Mouse (Mus musculus) midbrain, postnatal 0 days (tissue): Measurements from ENCODE around the gene Plekhg2. TPM values are rescaled to one million over a fixed set of nuclear protein-coding genes. Genes with fewer than 3 reads are reported as not detected.
A peak's percentile ranks its signal among the peaks of the same experiment; 100 is the strongest.

ENCODE experiments used
- ATAC-seq: fragments of 200-750 bp; cut with Nextera tagmentation; 2 replicates; pipeline ENCODE4 v1.8.0; 2017; ENCODE audit warnings: moderate number of reproducible peaks, mild to moderate bottlenecking, moderate TSS enrichment, moderate library complexity; ENCODE audit not compliant: low FRiP score
- DNase-seq: peaks from one replicate; pipeline ENCODE4 v3.0.0-alpha.2; 2015; ENCODE audit warnings: low spot score
- H3K27ac ChIP-seq: fragments of 300-500 bp; sonication (generic); 2 replicates; pipeline ENCODE4 v1.5.1; 2014; ENCODE audit warnings: low read depth, mild to moderate bottlenecking, low read length, mixed read lengths
- H3K27me3 ChIP-seq: fragments of 300-500 bp; sonication (generic); 2 replicates; pipeline ENCODE4 v1.6.1; 2014; ENCODE audit warnings: low read length, control low read depth, mixed read lengths; ENCODE audit not compliant: insufficient read depth
- H3K36me3 ChIP-seq: fragments of 300-500 bp; sonication (generic); 2 replicates; pipeline ENCODE4 v1.6.1; 2014; ENCODE audit warnings: low read length, control low read depth, mixed read lengths; ENCODE audit not compliant: insufficient read depth
- H3K4me1 ChIP-seq: fragments of 300-500 bp; sonication (generic); 2 replicates; pipeline ENCODE4 v1.6.1; 2014; ENCODE audit warnings: mild to moderate bottlenecking, control low read depth, antibody characterized with exemption, low read length, mixed read lengths; ENCODE audit not compliant: insufficient read depth
- H3K4me2 ChIP-seq: fragments of 300-500 bp; sonication (generic); 2 replicates; pipeline ENCODE4 v1.6.1; 2014; ENCODE audit warnings: low read depth, mild to moderate bottlenecking, low read length, mixed read lengths; ENCODE audit not compliant: poor library complexity, severe bottlenecking
- H3K4me3 ChIP-seq: fragments of 300-500 bp; sonication (generic); 2 replicates; pipeline ENCODE4 v1.5.1; 2014; ENCODE audit warnings: low read depth, mild to moderate bottlenecking, low read length, moderate library complexity
- H3K9ac ChIP-seq: fragments of 300-500 bp; sonication (generic); replicated peaks from 2 replicates; pipeline ENCODE4 v1.6.1; 2014; ENCODE audit warnings: mild to moderate bottlenecking, low read length, moderate library complexity, mixed read lengths; ENCODE audit not compliant: poor library complexity, severe bottlenecking
- H3K9me3 ChIP-seq: fragments of 300-500 bp; sonication (generic); 2 replicates; pipeline ENCODE4 v1.6.1; 2016; ENCODE audit warnings: low read length, control low read depth
- CTCF ChIP-seq: IDR thresholded peaks from 2 replicates; pipeline ENCODE4 v1.5.1; 2016; ENCODE audit warnings: antibody characterized with exemption, mild to moderate bottlenecking
- WGBS: fragments of 180-500 bp; shearing (Covaris S2); extraction: QIAGEN DNeasy Blood & Tissue Kit; methylation state at CpG from one replicate; pipeline ENCODE4 v1.1.7; 2014; 5-methylcytosine and 5-hydroxymethylcytosine counted together
- polyA plus RNA-seq: library from polyadenylated mRNA; unstranded; fragments of >200 nt; fragmentation: Nextera tagmentation; extraction: Ambion mirVana; gene quantifications from 2 replicates; pipeline ENCODE4 v1.2.1, GENCODE M21; 2015
- total RNA-seq: library from RNA; depleted of rRNA; stranded (reverse); fragments of >200 nt; gene quantifications from 2 replicates; pipeline ENCODE4 v1.2.3, GENCODE M21; 2014

Gene Plekhg2
- total and polyA plus RNA-seq, 2 experiments from 2014 or later, result 7.9 to 19.4 TPM

GRCm38 (mm10) chr7:28378066-28378690 is 5.8 kb upstream of the Plekhg2 start:
- H3K4me1 ChIP-seq, result peaks cover 8% of the 10 kb centered on the region; the same call in 1 of the 2 replicates
- no peaks in the 10 kb centered on the region for H3K36me3 ChIP-seq
- WGBS, result 51% methylated on average over 32 of the region's 32 CpGs
- H3K4me2 ChIP-seq, result peak overlapping the region; percentile 76
- ATAC-seq (no peak), DNase-seq (no peak)
- H3K4me3 ChIP-seq, result peak overlapping the region; percentile 49
- H3K9ac ChIP-seq, result peak overlapping the region; percentile 60
- no peaks in the 10 kb centered on the region for H3K27me3 ChIP-seq
- H3K9me3 ChIP-seq, result no peaks in the 10 kb centered on the region
- 0 out of 2 replicates have a peak overlapping the region, but pooled peaks have one; percentile 47 for H3K27ac ChIP-seq
- TF ChIP-seq CTCF, result no peak

GRCm38 (mm10) chr7:28377190-28378065 is 5.0 kb upstream of the Plekhg2 start:
- Histone ChIP-seq H3K4me2 (peak overlapping the region; percentile 76), H3K4me3 (peak overlapping the region; percentile 16; the same call in 1 of the 2 replicates), H3K9me3 (no peaks in the 10 kb centered on the region), H3K27me3 (no peaks in the 10 kb centered on the region), H3K36me3 (no peaks in the 10 kb centered on the region), H3K27ac (no peak overlapping the region), H3K4me1 (peaks cover 8% of the 10 kb centered on the region; the same call in 1 of the 2 replicates), H3K9ac (no peak overlapping the region)
- TF ChIP-seq CTCF, result no peak
- ATAC-seq (no peak), DNase-seq (no peak)
- 78% methylated on average over 18 of the region's 18 CpGs for WGBS

- Histone ChIP-seq H3K36me3 (no peaks in the 10 kb centered on the region), H3K4me3 (peak overlapping the region; percentile 41), H3K9me3 (no peaks in the 10 kb centered on the region), H3K27me3 (no peaks in the 10 kb centered on the region), H3K4me1 (peaks cover 11% of the 10 kb centered on the region; the same call in 1 of the 2 replicates), H3K9ac (peak overlapping the region; percentile 24; the same call in 1 of the 2 replicates), H3K27ac (peak overlapping the region; percentile 63), H3K4me2 (peak overlapping the region; percentile 76)
- ATAC-seq, result no peak
- no peak for TF ChIP-seq CTCF
- 5% methylated on average over 30 of the region's 30 CpGs for WGBS
- peak; percentile 53 for DNase-seq
Measured at GRCm38 (mm10) chr7:28376011-28376771, 3.8 kb upstream of the Plekhg2 start.

- no peak for TF ChIP-seq CTCF
- Histone ChIP-seq H3K4me1 (peaks cover 12% of the 10 kb centered on the region; the same call in 1 of the 2 replicates), H3K9ac (peak overlapping the region; percentile 24), H3K27me3 (no peaks in the 10 kb centered on the region), H3K9me3 (no peaks in the 10 kb centered on the region), H3K27ac (peak overlapping the region; percentile 63), H3K36me3 (no peaks in the 10 kb centered on the region), H3K4me3 (peak overlapping the region; percentile 41), H3K4me2 (peak overlapping the region; percentile 76)
- ATAC-seq, result peak; percentile 18; the same call in 1 of the 2 replicates
- DNase-seq, result peak; percentile 85
- 2% methylated on average over 32 of the region's 36 CpGs for WGBS
Measured at GRCm38 (mm10) chr7:28375176-28375921, 3.0 kb upstream of the Plekhg2 start.

- no peaks in the 10 kb centered on the region for H3K36me3 ChIP-seq
- no peak overlapping the region for H3K4me2 ChIP-seq
- H3K9me3 ChIP-seq, result no peaks in the 10 kb centered on the region
- no peak overlapping the region for H3K27ac ChIP-seq
- DNase-seq (no peak), ATAC-seq (no peak)
- peaks cover 18% of the 10 kb centered on the region; the same call in 1 of the 2 replicates for H3K4me1 ChIP-seq
- no peak for TF ChIP-seq CTCF
- no peak overlapping the region for H3K4me3 ChIP-seq
- WGBS, result 81% methylated on average over 10 of the region's 10 CpGs
- no peak overlapping the region for H3K9ac ChIP-seq
- H3K27me3 ChIP-seq, result no peaks in the 10 kb centered on the region
Measured at GRCm38 (mm10) chr7:28374647-28375046, 2.2 kb upstream of the Plekhg2 start.
